Mouse (Mus musculus) retina, embryonic 14.5 days (tissue): Measurements from ENCODE around the gene Ccdc85a.
"Not testable (repeated sequence)": the region's sequence is repeated elsewhere in the genome, so short reads cannot be mapped to it uniquely, and the experiment has no call there.

ENCODE experiments used
- DNase-seq: peaks from one replicate; pipeline ENCODE4 v3.0.0-alpha.2; 2015; ENCODE audit warnings: low spot score

The Ccdc85a gene

DNA sequence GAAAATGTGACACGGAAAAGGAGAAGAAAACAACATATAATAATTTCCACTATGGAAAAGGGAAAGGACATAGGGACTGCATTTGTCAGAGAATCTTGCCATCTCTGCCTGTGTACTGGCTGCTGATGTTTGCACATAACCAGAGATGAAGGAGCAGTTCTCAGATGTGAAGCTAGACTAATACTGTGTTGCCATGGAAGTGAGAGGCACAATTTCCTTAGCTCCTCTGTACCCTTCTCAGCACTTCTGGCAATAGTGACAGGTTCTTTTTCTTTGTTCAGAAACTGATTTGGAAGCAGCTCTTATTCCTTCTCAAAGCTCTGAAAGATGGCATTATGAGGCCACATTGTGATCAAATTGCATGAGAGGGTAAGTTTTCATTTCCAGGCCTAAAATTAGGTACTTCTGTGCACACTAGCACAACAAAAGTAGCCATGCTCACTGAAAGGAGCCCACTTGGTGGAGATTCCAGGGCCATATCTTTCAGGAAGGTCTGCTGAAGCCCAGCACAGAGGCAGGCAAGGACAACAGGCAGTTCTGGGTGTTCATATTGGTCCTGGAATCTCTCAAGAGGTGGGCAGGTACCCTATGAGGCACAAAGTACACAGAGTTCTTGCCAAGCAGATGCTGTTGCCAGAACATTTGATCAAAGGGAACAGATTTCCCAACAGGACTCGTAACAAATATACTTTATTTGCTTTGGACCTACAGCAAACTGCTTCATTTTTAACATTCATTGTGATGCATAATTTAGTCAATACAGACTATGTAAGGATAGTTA is 161.5 kb downstream of the Ccdc85a start:
- no peak for DNase-seq

DNA sequence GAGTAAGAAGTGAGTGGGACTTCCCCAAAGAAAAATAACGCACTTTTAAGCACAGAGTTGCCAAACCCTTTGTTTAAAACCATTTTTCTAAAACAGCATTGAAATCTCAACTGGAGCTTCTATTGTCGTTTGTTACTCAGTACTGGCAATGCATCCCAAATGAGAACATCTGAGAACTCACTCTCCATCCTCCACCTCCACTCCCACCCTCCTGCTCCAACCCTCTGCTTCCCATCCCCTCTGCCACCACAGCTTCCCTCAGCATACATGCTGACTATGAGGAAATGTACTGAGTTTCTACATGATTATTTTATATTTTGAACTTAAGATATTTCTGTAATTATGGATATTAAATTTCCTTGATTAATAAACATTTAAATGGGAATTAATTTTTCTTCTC is 168.3 kb downstream of the Ccdc85a start:
- DNase-seq, result no peak

DNA sequence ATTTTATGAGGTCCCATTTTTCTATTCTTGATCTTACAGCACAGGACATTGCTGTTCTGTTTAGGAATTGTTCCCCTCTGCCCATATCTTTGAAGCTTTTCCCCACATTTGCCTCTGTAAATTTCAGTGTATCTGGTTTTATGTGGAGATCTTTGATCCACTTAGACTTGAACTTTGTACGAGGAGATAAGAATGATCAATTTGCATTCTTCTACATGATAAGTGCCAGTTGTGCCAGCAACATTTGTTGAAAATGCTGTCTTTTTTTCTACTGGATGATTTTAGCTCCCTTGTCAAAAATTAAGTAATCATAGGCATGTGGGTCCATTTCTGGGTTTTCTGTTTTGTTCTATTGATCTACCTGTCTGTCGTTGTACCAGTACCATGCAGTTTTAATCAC is 174.2 kb downstream of the Ccdc85a start:
- not testable (repeated sequence) for DNase-seq

DNA sequence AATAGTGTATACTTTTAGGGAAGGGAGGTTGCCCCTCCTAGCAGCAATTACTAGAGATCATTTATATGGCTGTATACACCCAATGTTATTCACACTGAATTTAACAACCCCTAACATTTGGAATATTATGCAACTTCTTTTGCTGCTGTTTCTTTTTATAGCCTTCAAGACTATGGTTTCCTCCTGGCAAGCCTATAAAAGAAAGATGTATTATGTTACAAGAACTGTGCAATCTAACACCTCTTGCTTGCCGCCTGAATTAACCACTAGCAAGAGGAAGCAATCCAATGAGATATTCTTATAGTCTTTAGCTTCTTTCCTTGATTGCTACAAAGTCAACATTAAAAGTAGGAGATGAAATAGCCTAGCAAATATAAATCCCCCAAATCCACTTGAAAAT is 187.0 kb downstream of the Ccdc85a start:
- DNase-seq, result no peak

DNA sequence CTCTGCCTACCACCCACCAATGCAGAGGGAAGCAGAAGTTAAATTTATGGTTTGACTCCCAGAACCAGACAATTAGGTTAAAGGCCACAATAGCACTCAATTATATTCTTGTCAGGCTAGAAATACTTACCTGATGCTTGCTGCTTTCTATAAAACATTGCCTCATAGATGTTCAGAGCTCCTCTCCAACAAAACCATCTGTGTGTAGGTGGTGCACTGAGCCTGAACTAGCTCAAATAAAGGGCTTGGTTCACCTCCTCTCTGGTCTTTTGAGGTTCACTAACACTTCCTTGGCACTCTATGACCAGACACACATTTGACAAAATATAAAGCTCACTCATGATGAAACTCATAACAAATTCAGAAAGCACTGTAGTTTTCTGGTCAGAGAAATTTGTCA is 208.2 kb downstream of the Ccdc85a start:
- no peak for DNase-seq

DNA sequence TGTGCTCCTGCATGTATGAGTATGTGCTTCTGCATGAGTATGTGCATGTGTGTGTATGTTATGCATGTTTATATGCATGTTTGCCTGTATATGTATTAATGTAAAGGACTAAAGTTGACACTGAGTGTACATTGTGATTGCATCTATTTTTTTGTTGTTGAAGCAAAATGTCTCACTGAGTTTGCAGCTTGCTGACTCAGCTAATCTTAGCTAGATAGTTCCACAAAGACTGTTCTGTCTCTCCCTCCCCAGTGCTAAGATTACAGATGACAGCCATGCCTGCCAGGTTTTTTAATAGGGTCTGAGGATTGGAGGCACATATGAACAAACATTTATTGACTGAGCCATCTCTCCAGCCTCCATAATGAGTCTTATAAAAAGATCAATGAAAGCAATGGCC is 209.5 kb downstream of the Ccdc85a start:
- DNase-seq, result no peak

DNA sequence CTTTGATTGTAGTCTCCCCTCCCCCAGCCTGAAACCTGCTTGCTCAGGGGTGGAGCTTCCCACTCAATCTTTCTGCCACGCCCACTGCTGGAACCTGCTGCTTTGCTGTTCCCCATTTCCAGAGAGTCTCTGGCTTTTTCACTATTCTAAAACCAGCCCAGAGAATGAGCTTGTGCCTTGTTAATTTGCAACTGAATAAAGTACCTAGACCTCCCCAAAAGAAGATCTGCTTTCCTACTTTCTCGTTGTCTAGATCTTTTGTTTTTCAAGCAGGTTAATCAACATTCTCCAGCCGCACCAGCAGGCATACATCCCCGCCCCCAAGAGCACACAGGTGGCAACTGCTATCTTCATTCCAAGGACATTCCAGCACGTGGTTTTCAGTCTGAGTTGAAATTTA is 212.7 kb downstream of the Ccdc85a start:
- not testable (repeated sequence) for DNase-seq

DNA sequence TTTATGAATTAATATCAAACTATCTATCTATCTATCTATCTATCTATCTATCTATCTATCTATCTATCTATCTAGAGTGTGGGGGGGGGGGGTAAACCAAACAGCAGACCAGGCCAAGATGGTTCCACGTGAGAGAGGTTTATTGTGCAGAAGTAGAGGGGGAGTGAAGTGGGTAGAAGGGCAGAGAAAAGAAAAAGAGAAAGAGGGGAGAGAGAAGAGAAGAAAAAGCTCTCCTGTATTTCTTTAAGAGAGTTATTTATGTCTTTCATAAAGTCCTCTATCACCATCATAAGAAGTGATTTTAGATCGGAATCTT is 218.2 kb downstream of the Ccdc85a start:
- DNase-seq, result no peak

DNA sequence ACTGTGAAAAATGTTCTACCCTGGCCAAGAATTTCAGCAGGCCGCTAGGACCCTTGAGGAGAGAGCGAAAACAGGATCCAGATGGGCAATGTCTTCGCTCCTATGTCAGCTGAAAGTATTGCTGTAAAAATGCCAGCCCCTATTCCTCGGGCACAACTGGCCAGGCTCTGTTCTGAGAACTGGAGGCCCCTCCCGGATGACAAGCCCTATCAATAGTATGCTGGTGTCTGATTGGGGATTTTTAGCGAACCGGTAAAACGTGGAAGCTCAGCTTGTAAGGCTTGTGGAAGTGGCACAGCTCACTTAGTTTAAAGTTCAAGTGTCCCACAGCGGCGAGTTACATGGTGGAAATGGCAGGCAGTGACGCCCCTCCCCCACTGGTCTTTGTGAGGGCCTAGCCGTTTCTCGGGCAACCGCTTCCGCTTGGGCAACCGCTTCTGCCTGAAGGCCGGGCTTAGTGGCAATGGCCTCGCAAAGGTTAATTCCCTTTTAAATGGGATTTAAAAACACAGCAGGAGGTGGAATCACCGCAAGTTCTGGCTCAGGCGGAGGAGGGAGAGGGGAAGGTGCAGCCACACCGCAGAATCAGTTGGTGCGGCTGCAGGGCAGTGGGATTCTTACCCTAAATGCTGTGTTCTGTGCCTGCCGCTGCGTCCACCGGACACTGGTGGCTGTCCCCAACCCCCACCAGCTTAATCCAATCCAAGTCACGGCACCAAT is 218.8 kb downstream of the Ccdc85a start:
- peak; percentile 97 for DNase-seq

DNA sequence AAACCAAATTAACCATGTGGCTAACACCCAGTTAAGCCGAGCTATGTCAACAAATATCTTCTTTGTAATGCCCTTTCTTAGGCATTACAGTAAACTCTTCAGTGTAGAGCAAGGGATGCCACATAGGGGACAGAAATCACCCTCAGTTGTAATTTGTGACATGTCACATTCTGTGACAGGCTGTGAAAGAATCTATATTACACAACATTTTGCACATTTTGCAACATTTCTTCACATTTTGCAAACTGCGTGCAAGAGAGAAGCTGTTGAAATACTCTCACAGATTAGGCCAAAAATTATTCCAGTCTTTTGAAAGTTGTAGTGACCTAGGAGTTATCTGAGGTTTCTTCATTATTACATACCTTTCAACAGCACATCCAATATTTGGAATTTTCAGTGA is 240.7 kb downstream of the Ccdc85a start:
- no peak for DNase-seq

DNA sequence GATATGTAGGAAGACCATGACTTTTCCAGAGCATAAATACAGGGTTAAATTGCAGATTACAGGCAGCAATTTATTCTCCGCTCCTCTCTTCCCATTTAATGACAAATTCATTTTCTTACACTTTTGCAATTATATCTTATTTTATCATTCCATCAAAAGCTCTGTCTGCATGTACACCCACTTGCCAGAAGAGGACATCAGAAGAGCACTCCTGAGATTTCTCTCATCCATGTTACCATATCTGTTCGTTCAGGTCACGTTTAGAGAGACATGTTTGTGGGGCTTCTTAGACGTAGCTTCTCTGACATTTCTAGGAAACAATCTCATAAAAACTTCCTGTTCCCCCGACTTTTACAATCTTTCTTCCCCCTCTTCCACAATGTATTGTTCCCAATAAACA is 242.2 kb downstream of the Ccdc85a start:
- DNase-seq, result no peak

DNA sequence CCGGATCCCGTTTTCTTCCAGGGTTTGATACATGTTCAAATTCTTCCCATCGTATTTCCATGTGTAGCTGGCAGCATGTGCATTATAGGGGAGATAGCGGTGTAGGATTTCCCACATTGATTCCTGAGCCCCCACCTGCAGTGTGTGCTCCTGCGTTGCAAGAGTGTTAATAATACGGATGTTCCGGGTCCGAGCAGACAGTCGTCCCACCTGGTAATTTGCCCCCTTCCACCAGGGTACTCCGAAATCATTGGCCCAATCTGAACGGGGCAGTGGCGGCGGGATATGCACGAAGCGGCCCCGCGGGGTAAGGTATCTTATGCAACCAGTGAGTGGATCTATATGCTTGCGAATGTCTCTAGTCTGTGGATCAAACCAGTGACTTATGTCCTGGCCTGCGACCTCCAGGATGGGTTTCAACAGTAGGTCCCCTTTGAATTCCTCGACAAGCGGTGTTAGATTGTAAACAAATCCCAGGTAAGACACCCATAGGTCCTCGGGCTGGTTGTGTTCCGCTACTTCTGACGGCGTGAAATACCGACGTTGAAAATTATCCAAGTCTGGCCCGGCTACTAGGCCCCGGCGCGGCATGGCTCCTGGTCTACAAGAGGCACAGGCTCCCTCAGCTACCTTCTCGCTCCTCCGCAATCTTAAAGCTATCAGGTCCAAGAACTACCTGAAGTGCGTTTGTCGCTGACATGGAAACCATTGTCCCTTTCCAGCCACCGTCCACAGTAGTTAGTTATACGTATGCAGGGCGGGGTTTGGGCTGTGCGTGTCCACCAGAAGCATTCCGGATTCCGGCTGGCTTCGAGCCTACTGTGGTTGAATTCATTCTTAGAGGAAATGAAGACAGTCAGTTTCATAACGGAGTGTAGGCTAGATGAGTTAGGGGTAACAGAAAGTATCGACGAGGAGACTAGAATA is 244.6 kb downstream of the Ccdc85a start, which contains the start of gene Gm6685:
Gene Gm6685, minus strand, starts transcription at position 644 of the 927 bp plus-strand sequence.
- not testable (repeated sequence) for DNase-seq
